Mouse (Mus musculus) heart, postnatal 0 days (tissue): ENCODE data around the gene Kif5a.

Experiments used
- CTCF ChIP-seq: IDR thresholded peaks from 2 replicates; pipeline ENCODE4 v1.5.1; 2016; ENCODE audit warnings: antibody characterized with exemption, control low read depth, low read depth
- EP300 ChIP-seq: IDR thresholded peaks from 2 replicates; pipeline ENCODE4 v1.6.1; 2016; ENCODE audit warnings: antibody characterized with exemption, low read depth

DNA sequence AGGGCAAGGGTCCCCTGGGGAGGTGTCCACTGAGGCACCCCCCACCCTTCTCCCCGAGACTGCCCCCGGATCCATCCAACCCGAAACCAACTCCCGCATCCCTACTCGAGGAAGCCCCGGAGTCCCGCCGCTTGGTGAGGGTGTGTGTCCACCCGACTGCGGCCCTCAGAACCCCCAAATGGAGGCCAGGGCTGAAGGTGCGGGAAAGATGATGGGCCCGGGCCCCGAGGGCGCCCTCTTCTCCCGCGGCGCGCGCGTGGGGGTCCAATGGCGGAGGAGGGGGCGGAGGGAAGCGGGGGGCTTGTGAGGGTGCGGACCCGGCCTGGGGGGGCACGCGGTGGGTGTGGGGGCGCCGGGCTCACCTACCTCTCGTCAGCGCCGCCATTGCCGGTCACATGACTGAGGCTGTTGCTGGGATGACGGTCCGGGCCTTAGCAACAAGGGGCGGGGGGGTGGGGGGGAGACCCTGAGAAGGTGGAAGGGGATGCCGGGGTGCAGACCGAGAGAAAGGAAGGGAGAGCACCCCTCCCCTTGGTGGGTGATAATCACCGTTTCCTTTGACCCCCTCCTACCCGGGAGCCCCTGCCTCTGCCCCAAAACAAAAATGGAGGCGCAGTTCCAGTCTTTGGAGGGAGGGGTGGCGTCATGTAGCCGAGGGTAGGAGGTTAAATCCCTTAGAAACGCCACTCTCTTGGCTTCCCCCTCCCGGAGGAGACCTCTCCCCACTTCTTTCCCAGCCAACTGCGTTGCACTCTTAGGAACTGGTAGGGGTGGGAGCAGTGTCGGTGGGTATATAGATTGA lies 67.6 kb downstream of the Kif5a start, which contains the start of gene Dtx3:
- TF ChIP-seq EP300 (no peak), CTCF (no peak)
